Mouse (Mus musculus) liver, adult 2 months (tissue): Measurements from ENCODE around the gene Gmnn.

Experiments used
- CTCF ChIP-seq: fragments of 200-500 bp; IDR thresholded peaks from 2 replicates; pipeline ENCODE4 v1.5.1; 2011; ENCODE audit warnings: low read depth, low read length, control low read depth
- POLR2A ChIP-seq: fragments of 200-500 bp; IDR thresholded peaks from 2 replicates; pipeline ENCODE4 v1.6.1; 2011; ENCODE audit warnings: low read length, control low read depth; ENCODE audit not compliant: insufficient read depth; ENCODE audit errors: extremely low read depth

DNA sequence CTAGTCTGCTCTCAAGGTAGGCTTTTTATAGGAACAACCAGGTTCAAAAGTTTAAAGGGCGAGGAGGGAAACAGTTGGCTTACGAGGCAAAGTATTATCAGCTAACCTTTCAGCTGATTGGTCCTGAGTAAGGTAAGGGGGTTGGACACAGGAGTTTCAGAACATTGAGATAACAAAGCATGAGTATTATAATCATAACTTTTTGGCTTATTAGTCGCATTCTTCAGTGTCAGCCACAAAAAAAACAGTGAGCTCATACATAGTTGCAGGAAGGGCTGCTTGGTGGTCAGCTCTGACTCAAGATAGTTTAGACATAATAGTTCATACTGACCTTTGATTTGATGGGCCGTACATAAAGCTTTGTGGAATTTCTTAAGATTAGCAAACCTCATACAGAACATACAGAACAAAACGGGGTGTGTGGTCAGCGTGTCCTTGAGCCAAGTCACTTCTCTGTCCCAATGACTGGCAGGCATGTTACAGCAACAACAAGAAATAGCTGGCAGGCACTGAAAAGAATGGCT is 26.1 kb downstream of the Gmnn start:
- no peak for TF ChIP-seq POLR2A
- TF ChIP-seq CTCF, result no peak
